ENCODE assay signal across 30 mouse cellular contexts in the genomic region with DNA sequence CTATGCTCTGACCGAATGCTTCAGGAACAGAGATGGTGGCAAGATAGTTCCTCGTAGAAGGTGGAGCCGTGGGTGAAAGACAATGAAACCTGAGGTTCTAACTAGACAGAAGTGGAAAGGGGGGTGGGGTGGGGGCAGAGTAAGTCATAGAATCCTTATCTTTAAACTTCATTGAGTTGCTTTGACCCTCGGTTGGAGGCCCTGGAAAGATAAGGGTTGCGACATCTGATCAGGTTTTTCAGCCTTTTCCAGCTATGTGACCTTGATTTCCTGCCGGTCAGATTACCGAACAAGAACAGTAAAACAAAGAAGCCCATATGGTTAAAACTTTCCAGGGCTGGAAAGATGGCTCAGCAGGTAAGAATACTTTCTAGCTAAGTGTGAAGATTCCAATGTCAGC.
A peak's percentile ranks its signal among the peaks of the same experiment; 100 is the strongest.
DNase-seq lines count a peak whose midpoint lies in the region; ATAC-seq lines count a peak whose summit lies in the region.
"Had no signal": no experiment of that assay in that cellular context is flagged by ENCODE, and none has a peak within 500 bp of the region (broad histone marks: within the 10 kb centered on the region; RNA-seq: fewer than 3 reads in every experiment).

No protein-coding gene starts in this region.

- DNase-seq in adrenal gland, postnatal 10 days: peak; percentile 11
- no peak for DNase-seq in adrenal gland, postnatal 25 days
- peak; percentile 35 for DNase-seq in ovary, adult 18-20 months (ENCODE audit: low spot score)
- DNase-seq in ovary, postnatal 36 days (ENCODE audit: low spot score): no peak
- DNase-seq in intestine, embryonic 14.5 days (ENCODE audit: low spot score): peak; percentile 62
- DNase-seq in cerebellum, adult 11 months: no peak
- DNase-seq in left cerebral cortex, postnatal 4 days: no peak
- DNase-seq: cerebellum, adult 18-20 months; cerebellum, postnatal 10 days; gastrocnemius, adult 2 months; heart, postnatal 10 days; kidney, adult 8-10 months; kidney, postnatal 4 days; lung, postnatal 4 days; thymus, adult 2 months; thymus, postnatal 36 days had no signal

- H3K4me1 ChIP-seq in intestine, embryonic 14.5 days (replicated peaks; ENCODE audit: control insufficient read depth, insufficient read depth, low read length): no peaks in the 10 kb centered on the region
- no peaks in the 10 kb centered on the region for H3K4me1 ChIP-seq in stomach, embryonic 15.5 days
- H3K4me1 ChIP-seq: embryonic facial prominence, embryonic 13.5 days; forebrain, embryonic 10.5 days; forebrain, embryonic 15.5 days; lung, embryonic 15.5 days; megakaryocyte, embryonic 14.5 days; midbrain, embryonic 12.5 days; neural tube, embryonic 12.5 days had no signal

- no peaks in the 10 kb centered on the region for H3K27me3 ChIP-seq in intestine, embryonic 14.5 days (replicated peaks; ENCODE audit: control insufficient read depth, insufficient read depth, low read length)
- H3K27me3 ChIP-seq in stomach, embryonic 15.5 days (replicated peaks): no peaks in the 10 kb centered on the region
- H3K27me3 ChIP-seq: embryonic facial prominence, embryonic 13.5 days; forebrain, embryonic 15.5 days; heart, embryonic 13.5 days; lung, embryonic 15.5 days; megakaryocyte, embryonic 14.5 days; midbrain, embryonic 12.5 days; neural tube, embryonic 12.5 days had no signal

- no peaks in the 10 kb centered on the region for H3K36me3 ChIP-seq in intestine, embryonic 14.5 days (ENCODE audit: control insufficient read depth, insufficient read depth, low read length)
- no peaks in the 10 kb centered on the region for H3K36me3 ChIP-seq in stomach, embryonic 15.5 days
- H3K36me3 ChIP-seq: embryonic facial prominence, embryonic 13.5 days; forebrain, embryonic 10.5 days; forebrain, embryonic 15.5 days; G1E; heart, embryonic 13.5 days; lung, embryonic 15.5 days; midbrain, embryonic 12.5 days; neural tube, embryonic 12.5 days had no signal

- no peaks in the 10 kb centered on the region for H3K9me3 ChIP-seq in intestine, embryonic 14.5 days (ENCODE audit: control insufficient read depth, low read length)
- H3K9me3 ChIP-seq in stomach, embryonic 15.5 days: no peaks in the 10 kb centered on the region
- H3K9me3 ChIP-seq: embryonic facial prominence, embryonic 13.5 days; forebrain, embryonic 10.5 days; forebrain, embryonic 15.5 days; heart, embryonic 13.5 days; lung, embryonic 15.5 days; midbrain, embryonic 12.5 days; neural tube, embryonic 12.5 days had no signal

- H3K27ac ChIP-seq in intestine, embryonic 14.5 days (ENCODE audit: low read depth): peak overlapping the region; percentile 38; the same call in 1 of the 2 replicates
- H3K27ac ChIP-seq in stomach, embryonic 15.5 days: no peak overlapping the region
- H3K27ac ChIP-seq: embryonic facial prominence, embryonic 13.5 days; forebrain, embryonic 10.5 days; forebrain, embryonic 15.5 days; gastrocnemius, adult 2 months; heart, embryonic 13.5 days; hindbrain, embryonic 14.5 days; kidney, postnatal 0 days; lung, embryonic 15.5 days; midbrain, embryonic 12.5 days; neural tube, embryonic 12.5 days had no signal

- 65% methylated on average over 7 of the region's 7 CpGs for WGBS in intestine, embryonic 14.5 days
- 45% methylated on average over 7 of the region's 7 CpGs for WGBS in stomach, embryonic 15.5 days

- no peak overlapping the region for H3K4me3 ChIP-seq in intestine, embryonic 14.5 days (ENCODE audit: low read depth, low read length)
- H3K4me3 ChIP-seq in stomach, embryonic 15.5 days (replicated peaks): no peak overlapping the region
- H3K4me3 ChIP-seq: embryonic facial prominence, embryonic 13.5 days; forebrain, embryonic 10.5 days; forebrain, embryonic 15.5 days; gastrocnemius, adult 2 months; heart, embryonic 13.5 days; lung, embryonic 15.5 days; megakaryocyte, embryonic 14.5 days; midbrain, embryonic 12.5 days; myocyte; neural tube, embryonic 12.5 days had no signal

- no peak overlapping the region for H3K4me2 ChIP-seq in intestine, embryonic 14.5 days (ENCODE audit: low read length)
- no peak overlapping the region for H3K4me2 ChIP-seq in stomach, embryonic 15.5 days
- H3K4me2 ChIP-seq: embryonic facial prominence, embryonic 13.5 days; forebrain, embryonic 15.5 days; heart, embryonic 13.5 days; hindbrain, embryonic 14.5 days; liver, embryonic 11.5 days; lung, embryonic 15.5 days; midbrain, embryonic 12.5 days; neural tube, embryonic 12.5 days had no signal

- no peak overlapping the region for H3K9ac ChIP-seq in intestine, embryonic 14.5 days (ENCODE audit: low read length)
- H3K9ac ChIP-seq in stomach, embryonic 15.5 days: no peak overlapping the region
- H3K9ac ChIP-seq: embryonic facial prominence, embryonic 13.5 days; forebrain, embryonic 15.5 days; heart, embryonic 13.5 days; hindbrain, embryonic 14.5 days; lung, embryonic 15.5 days; midbrain, embryonic 12.5 days; neural tube, embryonic 12.5 days had no signal

- ATAC-seq in intestine, embryonic 14.5 days (replicated peaks; ENCODE audit: low FRiP score, low TSS enrichment, low read depth): peak; percentile 58; the same call in 1 of the 2 replicates
- ATAC-seq in stomach, embryonic 15.5 days (ENCODE audit: insufficient read depth, low FRiP score, low read depth): peak; percentile 35; the same call in 1 of the 2 replicates
- ATAC-seq: forebrain, embryonic 15.5 days had no signal

- intact Hi-C loops in left cerebral cortex, postnatal 4 days (cut with DNase I): no loop called here

Comparison
In these comparisons a context has a peak if more than half of its experiments do, and no peak if none do; other contexts are left out.
1. DNase-seq: peak in adrenal gland, postnatal 10 days (single experiment), ovary, adult 18-20 months (single experiment) and intestine, embryonic 14.5 days (single experiment); none in adrenal gland, postnatal 25 days (single experiment), ovary, postnatal 36 days (single experiment), cerebellum, adult 11 months (single experiment) and left cerebral cortex, postnatal 4 days (single experiment).